Mouse (Mus musculus) kidney, postnatal 4 days (tissue): ENCODE measurements around the gene Mpv17l2.

Source experiments
- DNase-seq, 2 experiments: peaks; one replicate each; pipeline ENCODE4 v3.0.0; 2021; ENCODE audit warnings: mixed read lengths in 2 of 2

Mpv17l2 gene

DNA sequence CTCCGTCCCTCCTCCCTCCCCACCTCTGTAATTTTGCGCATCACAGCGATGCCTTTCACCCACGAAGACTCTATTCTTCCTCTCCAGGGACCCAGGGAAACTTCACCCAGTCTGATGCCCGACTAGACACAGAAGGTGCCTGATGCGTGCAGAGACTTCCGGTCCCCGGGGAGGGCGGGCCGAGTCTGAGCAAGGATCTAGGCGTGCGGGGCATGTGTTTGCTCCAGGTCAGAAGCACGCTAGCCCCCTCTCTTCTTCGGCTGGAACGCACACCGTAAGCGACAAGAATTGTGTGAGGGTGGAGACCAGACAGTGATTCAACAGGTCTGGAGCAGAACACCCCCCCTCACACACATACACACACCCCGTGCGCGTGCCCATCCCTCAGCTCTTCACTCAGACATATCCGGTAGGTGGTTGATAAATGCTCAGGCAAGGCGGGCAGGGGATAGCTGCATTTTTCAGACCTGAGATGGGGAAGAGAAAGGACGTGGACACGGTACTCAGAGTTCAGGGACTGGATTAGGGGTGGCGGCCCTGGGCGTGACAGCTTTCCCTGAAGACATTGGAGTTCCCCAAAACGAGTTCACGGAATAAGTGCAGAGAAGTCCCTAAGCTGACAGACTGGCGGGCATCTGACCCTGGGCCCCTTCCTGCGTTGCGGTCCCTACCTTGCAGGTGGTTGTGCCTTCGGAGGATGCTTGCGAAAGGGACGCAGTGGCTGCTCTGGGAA, 5.3 kb upstream of the Mpv17l2 start:
- DNase-seq = peak; percentile 64 to 77

DNA sequence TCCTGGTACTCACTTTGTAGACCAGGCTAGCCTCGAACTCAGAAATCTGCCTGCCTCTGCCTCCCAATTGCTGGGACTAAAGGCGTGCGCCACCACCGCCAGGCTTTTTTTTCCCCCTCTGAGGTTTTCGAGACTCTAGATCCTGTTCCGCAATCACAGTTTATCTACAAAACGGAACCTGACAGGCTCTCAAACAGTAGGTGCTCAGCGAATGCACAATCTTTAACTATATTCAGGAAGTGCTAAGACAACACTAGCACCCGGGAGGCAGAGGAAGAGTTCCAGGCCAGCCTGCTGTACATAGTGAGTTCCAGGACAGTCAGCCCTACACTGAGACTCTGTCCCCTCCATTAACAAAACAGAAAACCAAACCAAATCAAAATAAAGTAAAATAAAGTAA, 4.6 kb upstream of the Mpv17l2 start:
- DNase-seq = no peak

DNA sequence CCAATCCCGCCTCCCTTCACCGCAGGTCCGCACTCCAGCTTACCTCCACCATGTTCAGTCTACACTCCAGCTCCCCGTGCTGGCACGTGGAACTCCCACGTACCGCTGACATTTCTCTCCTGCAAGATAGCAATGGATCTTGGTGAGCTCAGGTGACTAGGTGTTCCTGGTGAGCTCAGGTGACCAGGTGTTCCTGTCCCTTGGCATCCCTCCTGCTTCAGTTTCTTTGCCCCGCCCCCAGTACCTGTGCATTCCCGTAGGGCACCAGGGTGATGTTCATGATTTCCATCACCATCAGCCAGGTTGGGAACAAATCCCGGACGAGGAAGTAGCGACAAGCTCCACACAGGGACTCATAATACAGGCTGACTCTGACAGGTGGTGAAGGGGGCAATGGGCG, 3.9 kb upstream of the Mpv17l2 start:
- no peak for DNase-seq

DNA sequence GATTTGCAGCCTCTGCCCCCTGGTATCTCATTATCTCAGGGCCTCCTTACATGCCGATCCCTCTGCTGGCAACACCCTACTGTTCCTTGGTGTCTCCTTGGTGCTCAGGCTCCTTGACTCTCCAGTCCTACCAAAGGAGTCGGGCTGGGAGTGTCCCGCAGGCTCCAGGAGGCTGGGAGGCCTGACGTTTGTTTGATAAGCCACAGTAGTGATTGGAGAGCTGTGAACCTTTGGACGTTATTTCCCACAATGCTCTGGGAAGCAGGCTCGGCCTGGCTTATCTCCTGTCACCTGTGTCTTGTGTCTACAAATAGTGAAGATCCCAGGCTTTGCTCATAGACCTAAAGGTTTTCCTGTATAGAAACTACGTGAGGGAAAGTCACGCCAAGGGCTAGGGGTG, 3.3 kb upstream of the Mpv17l2 start:
- no peak for DNase-seq

DNA sequence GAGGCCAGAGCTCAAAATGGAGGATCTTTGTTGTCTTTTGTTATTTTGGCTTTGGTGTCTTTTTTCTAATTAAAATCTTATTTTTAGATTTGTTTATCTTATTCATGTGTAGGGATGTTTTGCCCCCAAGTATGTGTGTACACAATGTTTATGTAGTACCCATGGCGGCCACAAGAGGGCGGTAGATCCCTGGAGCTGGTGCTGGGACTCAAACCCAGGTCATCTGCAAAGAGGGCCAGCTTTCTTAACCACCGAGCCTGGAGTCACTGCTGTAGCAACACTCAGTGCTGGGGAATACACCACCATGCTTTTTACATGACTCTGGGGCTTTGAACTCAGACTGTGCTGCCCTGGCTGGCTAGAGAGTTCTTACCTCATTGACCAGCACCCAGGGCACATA, 2.6 kb upstream of the Mpv17l2 start:
- DNase-seq = peak; percentile 79

DNA sequence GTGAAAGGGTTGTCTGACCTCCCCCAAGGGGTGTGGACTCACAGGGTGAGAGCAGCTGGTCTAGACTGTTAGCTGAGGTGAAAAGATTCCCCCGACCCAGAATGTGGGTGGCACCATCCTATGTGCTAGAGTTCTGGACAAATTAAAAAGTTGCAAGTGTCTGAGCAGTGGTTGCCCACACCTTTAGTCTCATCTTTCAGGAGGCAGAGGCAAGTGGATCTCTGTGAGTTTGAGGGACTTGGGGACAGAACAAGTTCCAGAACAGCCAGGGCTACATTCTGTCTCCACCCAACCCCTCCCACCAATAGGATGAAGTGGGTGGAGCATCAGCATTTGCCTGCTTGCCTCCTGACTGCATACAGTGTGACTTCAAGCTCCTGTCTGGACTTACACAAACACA, 1.4 kb upstream of the Mpv17l2 start:
- DNase-seq = no peak

DNA sequence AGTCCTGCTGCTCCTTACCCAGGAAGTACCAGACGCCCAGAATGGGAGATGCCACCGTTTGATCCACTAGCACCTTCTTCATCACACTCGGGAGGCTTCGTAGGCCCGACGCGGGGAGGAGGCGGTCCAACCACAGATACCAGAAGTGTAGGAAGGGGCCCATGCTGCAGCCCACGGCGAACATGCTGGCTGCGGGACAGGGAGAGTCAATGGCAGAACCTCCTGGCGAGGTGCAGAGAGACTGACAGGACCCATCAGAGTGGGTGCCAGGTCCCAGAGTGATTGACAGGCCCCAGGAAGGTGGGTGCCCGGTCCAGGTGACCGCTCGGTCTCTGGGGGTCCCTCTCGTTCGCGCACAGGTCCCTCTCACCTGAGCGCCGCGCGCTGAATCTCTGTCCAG, 396 bp downstream of the Mpv17l2 start:
- no peak for DNase-seq

DNA sequence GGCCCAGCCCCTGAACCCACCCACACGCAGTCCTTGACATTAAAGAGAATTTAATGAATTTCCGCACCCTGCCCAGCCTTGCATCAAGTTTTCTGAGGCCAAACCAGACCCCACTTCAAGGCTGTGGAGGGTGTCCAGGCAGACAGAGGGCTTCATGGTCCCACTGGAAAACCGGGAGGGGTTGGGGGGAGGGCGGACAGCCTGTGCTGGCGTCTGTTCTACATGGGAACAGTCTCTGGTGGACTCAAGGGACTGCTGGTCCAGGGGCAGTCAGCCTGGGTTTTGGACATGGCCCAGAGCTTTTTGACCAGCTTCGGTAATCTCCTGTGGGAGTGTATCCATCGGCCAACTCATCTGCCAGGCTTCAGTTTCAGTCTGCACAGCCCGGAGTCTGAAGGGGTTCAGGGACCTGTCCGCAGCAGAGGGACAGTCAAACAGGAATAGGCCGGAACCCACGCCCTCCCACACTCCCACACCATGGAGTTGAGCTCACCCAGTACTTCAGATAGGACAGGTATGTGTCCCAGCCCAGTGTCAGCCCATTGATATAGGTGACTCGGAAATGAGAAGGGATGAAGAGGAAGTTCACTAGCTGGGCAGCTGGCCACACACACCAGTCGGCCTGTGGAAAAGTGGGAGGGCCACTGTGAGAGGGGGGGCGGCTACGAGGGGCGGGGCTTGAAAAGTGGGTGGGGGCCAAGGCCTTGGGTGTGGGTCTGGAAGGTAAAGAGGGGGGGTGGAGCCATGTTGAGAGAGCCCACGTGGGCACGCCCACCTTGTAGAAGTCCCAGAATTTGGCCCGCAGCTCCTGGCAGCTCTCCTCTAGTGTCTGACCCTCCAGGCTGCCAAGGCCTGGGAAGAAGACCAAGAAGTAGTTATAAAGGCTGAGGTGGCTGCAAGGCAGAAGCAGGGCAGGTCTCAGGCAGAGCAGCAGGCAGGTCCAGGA, 1.9 kb downstream of the Mpv17l2 start:
- DNase-seq = peak; percentile 53 to 58

DNA sequence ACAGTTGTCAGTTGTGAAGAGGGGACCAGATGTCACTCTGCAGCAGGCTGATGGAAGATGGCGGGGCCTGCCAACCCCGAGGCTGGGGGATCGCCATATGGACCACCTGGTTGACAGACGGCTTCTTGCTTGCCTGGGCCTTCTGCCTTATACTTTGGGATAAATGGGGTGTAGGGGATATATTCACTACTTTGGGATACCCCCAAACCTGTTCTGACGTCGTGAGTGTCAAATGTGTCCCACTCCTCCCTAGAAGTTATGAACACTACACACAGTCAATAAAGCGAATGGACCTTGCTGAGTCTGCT, 2.5 kb downstream of the Mpv17l2 start:
- peak in 1 of 2 experiments; percentile 4 for DNase-seq

DNA sequence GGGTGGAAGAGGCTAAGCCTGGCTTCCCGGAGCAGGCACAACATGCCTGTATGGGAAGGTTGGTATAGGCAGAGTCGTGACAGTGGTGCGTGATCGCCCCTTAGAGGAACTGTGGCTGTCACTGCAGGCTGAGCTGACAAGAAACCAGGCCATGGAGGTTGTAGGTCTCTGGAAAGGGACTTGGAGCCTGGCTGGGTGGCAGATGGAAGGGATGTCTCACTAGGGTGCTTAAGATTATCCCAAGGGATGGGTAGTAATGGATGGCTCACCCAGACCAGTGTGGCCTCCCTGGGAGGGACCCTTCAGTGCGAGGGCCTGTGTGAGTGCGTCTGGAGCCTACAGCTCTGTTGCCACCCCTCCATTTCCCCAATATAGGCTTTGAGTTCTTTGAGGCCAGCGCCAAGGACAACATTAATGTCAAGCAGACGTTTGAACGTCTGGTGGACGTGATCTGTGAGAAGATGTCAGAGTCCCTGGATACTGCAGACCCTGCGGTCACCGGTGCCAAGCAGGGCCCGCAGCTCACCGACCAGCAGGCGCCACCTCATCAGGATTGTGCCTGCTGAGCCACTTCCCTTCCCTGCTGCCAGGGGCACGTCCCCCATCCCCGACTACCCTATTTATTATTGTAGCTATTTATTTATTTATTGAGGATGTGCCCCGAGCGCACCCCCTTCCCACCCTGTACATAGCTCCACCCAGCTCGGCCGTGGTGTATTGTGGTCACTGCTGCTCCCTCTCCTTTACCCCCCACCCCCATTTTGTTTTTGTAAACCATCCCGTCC, 3.0 kb downstream of the Mpv17l2 start:
- DNase-seq = peak; percentile 59 to 69

DNA sequence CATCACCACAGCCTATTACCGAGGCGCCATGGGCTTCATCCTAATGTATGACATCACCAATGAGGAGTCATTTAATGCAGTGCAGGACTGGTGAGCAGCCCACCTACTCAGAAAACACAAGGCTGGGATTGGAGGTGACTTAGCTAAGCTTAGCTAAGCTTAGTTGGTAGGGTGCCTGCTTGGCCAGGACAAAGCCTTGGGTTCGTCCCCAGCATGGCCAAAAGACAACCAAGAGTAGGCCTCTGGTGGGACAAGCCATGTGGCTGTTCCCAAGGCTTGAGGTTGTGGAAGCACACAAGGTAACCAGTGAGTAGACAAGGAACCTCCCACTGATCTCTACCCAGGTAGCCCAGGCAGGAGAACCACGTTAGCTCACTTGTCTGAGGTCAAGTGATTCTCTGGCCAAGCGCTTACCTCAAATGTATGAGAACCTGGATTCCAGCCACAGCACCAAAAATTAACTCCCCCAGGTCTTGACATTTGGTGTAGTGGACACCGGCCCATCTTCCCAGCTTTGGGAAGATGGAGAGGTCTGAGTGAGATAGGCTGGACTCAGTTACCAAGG, 4.2 kb downstream of the Mpv17l2 start:
- DNase-seq = peak; percentile 1 to 3

DNA sequence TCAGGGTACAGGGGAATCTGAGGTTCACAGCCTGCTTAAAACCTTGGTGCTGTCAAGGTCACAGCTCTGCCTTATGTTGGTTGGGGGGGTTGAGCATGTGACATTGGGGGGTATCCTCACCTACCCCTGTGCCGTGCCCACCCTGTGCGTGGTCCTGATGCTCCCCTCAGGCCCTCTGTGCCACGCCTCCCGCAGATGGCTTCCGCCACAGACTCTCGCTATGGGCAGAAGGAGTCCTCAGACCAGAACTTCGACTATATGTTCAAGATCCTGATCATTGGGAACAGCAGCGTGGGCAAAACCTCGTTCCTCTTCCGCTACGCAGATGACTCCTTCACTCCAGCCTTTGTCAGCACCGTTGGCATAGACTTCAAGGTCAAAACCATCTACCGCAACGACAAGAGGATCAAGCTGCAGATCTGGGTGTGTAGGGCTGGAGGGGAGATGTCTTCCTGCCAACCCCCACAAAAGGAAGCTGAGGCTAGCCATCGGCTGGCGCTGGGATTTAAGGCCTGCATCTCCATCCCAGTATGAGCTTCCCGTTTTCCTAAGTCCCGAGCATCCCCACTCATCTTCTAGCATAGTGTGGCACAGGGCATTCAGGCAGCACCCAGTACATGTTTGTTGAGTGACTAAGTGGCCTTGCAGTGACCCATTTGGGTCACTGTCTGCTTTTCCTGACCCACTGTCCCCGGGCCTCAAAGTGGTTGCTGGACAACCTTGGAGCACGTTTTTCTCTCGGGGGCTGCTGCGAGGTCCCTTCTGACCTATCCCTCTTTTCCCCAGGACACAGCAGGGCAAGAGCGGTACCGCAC, 4.9 kb downstream of the Mpv17l2 start:
- peak; percentile 4 to 7 for DNase-seq

DNA sequence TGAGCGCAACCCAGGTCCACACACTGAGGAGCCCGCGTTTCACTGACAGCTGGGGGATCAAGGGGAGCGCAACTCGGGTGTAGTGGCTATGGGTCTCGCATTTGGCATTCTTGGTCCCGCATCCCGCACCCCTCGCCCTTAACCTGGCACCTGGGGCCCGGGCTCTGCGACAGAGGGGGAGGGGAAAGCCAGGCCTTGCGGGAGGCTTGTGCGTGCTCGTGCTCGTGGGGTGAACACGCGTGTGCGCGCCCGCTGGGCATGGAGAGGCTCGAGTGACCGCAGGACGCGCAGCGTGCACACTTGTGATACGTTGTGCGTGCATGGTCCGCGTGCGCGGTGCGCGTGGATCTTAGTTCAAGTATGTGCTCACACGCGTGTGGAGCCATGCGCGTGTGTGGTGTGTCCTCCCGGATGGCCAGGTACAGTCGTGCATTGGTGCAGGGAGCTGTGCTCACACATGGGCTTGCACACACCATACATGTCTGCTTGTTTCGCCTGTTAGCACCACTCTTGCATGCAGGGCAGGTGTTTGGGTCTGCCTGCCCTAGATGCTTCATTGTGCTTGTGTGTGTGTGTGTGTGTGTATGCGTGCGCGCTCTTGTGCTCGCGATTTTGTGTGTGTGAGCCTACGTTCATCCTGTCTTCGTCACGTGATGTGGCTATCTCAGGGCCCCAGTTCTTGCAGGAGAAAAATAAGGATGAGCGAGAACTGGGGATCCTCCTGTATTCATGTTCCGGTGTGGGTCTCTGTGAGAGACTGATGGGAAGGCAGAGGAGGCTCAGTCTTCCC, 5.7 kb downstream of the Mpv17l2 start:
- DNase-seq = peak; percentile 75 to 83

DNA sequence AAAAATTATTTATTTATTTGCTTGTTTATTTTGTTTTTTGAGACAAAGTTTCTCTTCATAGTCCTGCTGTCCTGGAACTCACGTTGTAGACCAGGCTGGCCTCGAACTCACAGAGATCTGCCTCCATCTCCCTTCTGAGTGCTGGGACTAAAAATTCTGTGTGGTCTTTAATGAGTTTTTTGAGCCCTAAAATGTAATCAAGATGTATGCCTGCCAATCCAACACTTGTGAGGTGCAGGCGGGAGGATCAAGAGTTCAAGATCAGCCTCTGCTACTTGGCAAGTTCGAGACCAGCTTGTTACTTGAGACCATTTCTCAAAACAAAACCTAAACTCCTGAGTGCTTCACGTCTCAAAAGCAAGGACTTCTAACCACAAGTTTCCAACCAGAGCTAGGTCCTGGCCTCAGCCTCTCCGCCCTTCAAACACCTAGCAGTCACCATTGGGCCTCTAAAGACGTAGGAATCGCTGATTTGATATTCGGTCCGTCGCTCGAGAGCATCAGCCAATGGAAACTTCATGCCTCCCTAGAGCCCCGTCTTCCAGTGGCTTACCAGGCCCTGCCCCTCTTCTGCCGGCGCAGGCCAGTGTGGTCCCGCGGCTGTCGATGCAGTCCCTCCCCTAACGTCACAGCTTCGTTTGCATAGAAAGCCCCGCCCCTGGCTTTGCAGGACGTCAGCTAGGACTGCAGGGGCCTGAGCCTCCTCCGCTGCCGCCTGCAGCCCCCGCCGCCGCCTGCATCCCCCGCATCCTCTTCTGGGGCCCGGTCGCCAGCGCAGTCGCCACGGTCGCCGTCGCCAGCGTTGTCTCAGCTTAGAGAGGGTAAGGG, 6.5 kb downstream of the Mpv17l2 start, which contains the start of gene Rab3a:
Rab3a (plus strand) TSS at position 637 of the 828 bp plus-strand sequence.
- peak; percentile 96 to 98 for DNase-seq

DNA sequence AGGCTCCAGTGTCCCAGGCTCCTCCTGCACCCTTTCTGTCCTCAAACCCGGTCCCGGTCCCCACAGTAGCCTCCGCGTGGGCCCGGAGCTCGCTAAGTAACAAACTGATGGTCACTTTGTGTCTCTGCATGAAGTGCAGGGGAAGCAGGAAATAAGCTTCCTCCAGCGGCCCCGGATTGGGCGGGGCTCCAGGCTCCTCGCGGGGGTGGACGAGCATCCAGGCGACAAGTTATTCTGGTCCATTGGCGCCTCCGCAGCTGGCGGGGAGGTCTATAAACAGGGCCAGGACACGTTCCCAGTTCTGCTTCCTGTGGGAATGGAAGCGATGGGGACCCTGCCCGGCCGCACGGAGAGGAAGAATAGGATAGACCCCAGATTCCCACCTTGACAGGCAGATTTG, 7.6 kb downstream of the Mpv17l2 start:
- peak; percentile 91 to 94 for DNase-seq

DNA sequence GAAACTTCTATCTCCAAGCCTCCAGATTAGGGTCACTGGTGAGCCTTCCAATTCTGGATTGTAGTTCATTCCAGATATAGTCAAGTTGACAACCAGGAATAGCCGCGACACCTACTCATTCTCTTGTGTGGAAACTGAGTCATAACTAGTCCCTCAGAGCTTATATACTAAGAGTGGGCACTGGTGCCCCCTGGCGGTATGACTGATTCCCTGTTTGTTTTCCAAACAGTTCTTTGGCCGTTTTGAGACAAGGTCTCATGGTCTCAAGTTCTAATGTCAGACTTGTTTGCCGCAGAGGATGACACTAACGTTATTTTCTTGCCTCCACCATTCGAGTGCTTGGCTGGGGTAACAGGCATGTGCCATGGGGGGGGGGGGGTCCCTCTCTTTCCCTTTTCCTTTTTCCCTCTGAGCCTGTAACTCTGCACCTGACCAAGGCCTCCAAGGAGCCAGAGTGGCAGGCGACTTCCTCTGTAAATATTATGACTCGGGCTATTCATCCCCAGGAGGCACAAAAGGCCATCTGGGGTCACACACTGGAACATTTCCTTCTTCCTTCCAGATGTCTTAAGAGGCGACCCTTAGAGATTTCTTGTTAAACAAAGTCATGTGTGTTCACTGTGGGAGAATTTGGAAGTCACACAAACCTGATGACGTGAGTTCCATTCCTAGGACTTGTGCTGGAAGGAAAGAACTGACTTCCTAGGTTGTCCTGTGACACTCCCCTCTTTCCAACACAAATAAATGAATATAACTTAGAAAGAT, 8.6 kb downstream of the Mpv17l2 start:
- peak; percentile 89 to 90 for DNase-seq

DNA sequence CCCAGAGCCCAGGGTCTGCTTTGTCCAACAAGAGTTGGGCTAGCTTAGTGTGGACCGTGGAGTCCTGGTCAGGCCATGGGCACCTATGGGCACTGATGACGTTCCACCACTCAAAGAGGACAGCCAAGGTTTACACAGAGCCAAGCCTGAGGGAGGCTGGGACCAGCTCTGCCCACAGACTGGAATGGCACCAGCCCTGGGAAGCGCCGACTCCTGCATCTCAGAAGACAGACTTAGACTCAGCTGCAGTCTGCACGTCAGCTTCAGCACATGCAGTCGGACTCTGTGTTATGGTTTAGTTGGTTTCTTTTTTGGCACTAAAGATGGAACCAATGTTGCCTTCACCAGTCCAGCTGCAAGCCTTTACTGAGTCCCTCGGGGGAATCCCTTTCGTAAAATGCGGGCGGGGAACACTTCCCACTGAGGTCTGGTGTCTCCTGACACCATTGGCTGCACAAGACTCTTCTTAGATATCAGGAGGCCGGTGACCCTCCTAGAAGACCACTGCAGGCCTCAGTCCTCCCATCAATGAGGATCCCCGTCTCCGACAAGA, 10.5 kb downstream of the Mpv17l2 start:
- peak in 1 of 2 experiments; percentile 1 for DNase-seq

DNA sequence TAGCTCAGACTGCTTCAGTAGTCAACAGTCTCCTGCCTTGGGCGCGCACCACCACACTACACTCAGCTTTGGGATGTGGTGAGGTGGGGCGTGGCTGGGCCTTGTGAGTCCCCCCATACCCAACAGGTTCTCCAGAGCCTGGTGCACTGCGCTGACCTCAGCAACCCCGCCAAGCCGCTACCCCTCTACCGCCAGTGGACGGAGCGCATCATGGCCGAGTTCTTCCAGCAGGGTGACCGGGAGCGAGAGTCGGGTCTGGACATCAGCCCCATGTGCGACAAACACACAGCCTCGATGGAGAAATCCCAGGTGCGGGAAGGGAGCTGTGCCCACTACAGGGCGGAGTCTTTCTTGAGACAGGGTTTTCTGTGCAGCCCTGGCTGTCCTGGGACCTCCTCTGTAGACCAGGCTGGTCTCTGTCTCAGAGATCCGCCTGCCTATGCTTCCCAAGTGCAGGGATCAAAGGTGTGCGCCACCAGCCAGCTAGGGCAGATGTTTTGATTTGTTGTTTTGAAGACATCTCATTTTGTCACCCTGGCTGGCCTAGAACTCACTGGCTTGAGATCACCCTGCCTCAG, 11.6 kb downstream of the Mpv17l2 start:
- peak in 1 of 2 experiments; percentile 2 for DNase-seq
